Mouse (Mus musculus) olfactory bulb, adult 2 months (tissue): ENCODE measurements around the gene 1700017D01Rik.

Experiments used
- CTCF ChIP-seq: fragments of 200-500 bp; IDR thresholded peaks from 2 replicates; pipeline ENCODE4 v1.5.1; 2012; ENCODE audit warnings: low read depth, mild to moderate bottlenecking, low read length, moderate library complexity; ENCODE audit not compliant: insufficient read depth
- POLR2A ChIP-seq: fragments of 200-500 bp; IDR thresholded peaks from 2 replicates; pipeline ENCODE4 v1.6.1; 2012; ENCODE audit warnings: mild to moderate bottlenecking, low read depth, low read length, moderate library complexity; ENCODE audit not compliant: insufficient read depth

- TF ChIP-seq CTCF (no peak), POLR2A (no peak)
Observed at GRCm38 (mm10) chr19:11048503-11048902, 82.2 kb downstream of the 1700017D01Rik start.
